Mouse (Mus musculus): ENCODE measurements around the gene Pigk.
A peak's percentile ranks its signal among the peaks of the same experiment; 100 is the strongest.

Pigk gene

DNA sequence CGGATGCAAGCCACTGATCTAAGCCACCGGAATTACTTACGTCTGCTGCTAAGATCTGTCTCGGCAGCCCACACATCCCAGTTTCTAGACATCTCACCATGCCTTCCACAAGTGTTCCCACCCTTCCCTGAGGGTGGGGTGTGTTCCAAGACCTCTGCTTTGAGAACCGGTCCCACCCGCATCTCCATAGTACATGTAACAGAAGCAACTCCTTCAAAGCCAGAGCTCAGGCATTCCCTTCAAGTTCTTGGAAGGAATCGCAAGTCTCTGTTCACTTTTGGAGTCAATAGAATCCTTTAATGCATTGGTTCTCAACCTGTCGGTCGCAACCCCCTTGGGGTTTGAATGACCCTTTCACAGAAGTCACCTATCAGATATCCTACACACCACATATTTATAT, 185.0 kb downstream of the Pigk start:
- DNase-seq (ENCODE audit: low spot score in 2 of 2) = no peak

DNA sequence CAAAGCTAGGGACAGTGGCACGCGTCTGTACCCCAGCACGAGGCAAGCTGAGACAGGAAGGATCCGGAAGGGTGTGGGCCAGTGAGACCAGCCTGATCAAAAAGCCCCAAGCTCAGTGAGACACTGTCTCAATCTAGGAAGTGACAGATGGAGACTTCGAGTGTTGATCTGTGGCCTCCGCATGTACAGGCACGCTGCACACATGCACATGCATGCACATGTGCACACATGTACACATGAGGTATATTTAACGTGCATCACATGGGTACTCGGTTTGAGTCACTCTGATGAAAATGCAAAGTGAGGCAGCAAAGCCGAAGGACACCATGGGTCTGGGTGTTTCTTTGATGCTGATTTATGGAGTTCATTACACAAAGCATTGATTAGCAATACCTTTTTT, 191.1 kb downstream of the Pigk start:
- no peak for DNase-seq (ENCODE audit: low spot score in 2 of 2)

DNA sequence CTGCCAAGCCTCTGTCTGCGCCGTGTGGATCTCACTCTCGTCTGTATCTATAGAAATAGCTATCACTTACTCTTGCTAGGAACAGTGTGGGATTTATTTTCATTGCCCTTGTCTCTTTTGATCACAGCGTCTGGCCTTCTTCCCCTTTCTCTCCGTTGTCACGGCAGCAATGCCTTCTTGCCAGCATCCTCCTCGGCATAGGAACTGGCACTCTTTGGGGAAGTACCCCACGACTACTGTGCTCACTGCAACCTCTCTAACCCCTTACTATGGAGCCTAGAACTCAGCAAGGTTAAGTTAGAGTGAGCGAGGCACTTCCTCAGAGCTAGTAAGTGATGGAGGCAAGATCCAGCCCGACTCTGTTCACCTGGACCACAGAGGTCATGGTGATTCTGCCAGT, 191.9 kb downstream of the Pigk start:
- DNase-seq (ENCODE audit: low spot score in 2 of 2) = no peak

DNA sequence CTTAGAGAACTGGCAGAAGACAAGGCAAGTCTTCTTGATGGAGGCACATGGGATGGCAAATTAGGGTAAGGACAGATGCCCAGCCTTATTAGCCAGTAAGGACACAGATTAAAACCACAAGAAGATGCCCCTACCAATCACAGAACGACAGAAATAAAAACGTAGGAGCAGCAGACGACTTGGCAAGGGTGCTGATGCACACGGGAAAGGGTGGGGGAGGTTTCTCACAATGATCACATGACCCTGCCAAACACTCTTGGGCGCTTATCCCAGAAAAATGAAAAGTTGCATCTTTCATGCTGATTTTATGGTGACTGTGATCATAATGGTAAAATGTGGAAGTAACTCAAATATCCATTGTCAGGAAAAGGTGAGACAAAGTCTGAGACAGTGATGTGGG, 193.2 kb downstream of the Pigk start:
- DNase-seq (ENCODE audit: low spot score in 2 of 2) = no peak

DNA sequence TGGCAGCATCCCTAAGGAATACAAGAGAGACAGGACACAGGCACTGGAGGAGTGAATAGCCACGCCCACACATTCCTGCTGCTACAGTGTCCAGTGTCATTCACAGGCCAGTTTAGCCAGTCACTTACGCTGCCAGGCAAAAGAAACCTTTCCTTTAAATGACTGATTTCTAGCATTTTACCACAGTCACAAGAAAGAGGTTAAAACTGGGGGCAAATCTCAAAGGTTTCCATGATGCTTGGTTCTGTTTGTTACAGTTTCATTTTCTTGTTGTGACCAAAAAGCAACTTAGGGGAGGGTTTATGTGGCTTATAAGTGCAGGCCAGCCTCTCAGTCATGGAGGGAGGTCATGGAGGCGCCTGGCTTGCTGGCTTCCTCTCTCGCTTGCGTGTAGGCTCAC, 193.8 kb downstream of the Pigk start:
- DNase-seq (ENCODE audit: low spot score in 2 of 2) = peak in 1 of 2 experiments; percentile 44

DNA sequence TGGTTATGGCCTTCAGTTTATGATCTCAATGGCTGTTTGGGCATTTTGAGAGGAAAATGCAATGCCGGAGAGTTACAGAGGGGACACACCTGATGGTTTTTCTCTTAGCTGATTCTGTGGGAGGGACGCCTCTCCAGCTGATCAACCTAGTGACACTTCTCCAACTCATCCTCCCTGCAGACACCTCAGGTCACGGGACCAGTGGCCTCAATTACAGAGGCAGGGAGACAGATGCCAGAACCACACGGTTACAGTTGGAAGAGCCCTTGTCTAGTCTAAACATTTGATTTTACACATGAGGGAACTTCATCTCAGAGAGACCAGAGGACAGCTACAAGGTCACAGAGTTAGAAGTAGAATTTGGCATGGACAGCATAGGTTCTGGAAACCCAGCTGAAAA, 197.7 kb downstream of the Pigk start:
- no peak for DNase-seq (ENCODE audit: low spot score in 2 of 2)

DNA sequence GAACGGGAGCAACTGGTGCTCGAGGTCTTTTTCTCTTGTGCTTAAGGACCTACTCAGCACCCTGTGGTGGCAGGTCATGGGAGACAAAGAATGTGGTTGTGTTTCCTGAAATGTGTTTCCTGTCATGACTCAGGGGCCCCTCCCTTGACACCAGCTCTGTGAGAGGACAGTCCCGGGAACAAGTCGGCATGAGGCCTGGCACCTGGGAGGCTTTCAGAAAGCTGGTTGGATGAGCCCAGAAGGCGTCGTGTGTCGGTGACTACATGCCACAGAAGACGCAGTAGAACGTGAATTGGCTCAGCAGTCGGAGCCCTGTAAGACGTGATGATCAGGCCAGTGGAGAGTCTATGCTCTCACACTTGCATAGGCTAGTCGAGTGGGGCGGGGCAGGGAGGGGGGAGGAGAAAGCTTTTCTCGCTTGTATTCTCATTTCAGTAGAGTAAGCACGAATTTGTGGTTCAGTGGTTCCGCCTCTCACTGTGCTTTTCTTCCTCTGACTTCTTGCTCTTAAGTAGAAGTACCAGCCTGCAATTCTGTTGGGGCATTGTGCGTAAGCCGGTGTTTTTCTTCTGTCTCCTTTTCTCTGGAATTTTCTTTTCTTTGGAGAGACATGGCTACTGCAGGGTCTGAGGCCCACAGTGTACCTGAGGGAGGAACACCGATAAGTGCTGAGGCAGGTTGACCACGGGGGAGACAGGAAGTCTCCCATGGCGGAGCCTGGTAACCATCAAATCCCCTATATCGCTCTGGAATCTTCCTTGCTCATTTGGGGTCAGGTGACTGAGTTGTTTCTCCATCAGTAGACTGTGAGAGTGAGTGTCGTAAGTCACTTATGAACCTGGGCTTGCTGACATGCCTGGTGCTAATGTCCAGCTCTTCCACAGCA, 198.6 kb downstream of the Pigk start:
- DNase-seq (ENCODE audit: low spot score in 2 of 2) = peak; percentile 81 to 82

DNA sequence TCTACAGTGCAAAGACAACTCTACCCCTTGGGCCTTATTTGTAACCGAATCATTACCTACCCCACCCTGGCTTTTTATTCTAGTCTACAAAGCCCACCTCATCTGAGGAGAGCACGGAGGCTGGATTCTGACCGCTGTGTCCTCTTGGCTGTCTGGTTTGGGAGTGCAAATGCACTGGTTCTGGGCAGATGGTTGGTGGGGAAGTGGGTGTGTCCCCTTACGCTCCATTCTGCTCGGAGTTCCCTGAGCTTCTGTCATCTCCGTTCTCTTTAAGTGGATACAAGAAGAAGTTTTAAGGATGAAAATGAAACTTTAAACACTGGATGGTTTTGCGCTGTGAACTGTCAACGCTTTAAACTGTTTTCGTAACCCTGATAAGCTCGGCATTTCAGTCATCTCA, 199.2 kb downstream of the Pigk start:
- DNase-seq (ENCODE audit: low spot score in 2 of 2) = no peak

DNA sequence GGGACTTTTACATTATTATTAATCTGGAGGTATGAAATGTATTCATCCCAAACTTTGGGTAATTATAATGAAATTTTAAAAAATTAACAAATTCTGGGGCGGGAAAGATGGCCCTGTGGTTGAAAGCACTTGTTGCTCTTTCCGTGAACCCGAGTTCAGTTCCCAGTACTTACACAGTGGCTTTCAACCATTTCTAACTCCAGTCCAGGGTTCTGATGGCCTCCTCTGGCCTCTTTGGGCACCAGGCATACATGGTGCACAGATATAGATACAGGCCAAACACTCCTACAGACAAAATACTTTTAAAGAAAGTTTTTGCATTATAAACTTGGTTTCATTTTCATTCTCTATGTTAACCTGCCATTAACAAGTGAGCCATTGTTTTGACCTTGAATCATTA, 199.7 kb downstream of the Pigk start:
- no peak for DNase-seq (ENCODE audit: low spot score in 2 of 2)

DNA sequence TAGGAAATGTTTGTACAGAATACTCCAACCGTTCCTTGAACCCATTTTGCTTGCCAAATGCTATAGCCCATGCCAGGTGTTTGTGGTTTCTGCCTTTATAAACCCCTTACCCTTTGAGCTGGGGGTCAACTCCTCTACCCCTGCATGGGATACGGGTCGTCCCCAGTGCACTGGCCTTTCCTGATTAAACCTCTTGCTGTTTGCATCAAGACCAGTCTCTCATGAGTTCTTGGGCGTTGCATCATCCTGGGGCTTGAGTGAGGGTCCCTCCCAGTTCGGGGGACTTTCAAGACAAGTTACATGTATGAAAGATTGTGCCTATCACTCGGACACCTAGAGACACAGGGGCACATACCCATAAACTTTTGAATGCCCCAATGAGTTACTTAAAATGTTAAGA, 200.5 kb downstream of the Pigk start:
- no peak for DNase-seq (ENCODE audit: low spot score in 2 of 2)

DNA sequence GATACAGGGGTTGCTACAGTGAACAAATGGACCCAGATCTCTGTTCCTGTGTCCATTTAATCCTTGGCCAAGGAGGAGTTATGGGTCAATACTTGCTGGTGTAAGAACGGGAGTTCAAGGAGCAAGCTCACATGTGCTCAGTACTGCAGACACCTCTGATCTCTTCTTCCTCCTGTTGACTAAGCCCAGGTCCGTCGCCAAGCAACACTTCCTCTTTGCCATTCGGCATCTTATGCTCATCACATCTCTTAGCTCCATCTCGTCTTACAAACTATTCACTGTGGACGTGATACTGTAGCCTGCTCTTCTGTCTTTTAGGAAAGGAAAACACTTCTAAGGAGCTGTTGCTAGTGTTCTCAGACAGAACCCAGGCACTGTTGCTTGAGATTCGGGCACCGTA, 203.7 kb downstream of the Pigk start:
- no peak for DNase-seq (ENCODE audit: low spot score in 2 of 2)

DNA sequence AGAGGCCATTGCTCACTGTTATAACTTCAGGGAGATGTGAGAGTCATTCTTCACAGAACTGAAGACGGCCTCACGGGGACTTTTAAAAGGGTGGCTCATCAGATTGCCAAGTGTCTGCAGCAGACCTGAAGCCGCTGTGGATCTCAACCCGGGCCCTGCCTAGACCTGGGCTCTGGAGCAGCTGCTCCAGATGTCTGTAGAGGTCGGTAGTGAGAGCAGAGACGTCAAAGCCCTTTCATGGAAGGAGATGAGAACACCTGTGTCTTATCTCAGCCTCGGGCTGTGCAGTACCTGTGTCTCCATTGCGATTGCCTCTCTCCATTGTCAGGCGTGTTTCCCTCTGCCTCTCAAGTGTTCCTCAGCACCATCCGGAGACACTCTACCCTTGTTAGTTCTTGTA, 205.2 kb downstream of the Pigk start:
- no peak for DNase-seq (ENCODE audit: low spot score in 2 of 2)

DNA sequence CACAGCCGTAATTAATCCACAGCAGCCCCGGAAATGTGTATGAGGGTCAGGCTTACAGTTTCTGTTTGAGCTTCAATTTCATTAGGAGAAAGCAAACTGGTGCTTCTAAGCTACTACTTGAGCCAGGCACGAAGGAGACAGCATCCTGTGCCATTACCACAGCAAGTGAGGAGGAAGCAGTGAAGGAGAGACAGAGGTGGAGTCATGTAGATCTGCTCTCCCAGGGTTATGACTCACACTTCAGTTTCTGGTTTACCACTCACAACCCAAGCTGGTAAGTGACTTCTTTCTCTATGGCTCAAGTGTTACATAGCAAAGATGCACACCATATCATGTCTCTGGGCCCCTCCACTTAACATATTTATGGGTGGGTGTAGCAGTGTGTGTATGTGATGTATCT, 206.5 kb downstream of the Pigk start:
- DNase-seq (ENCODE audit: low spot score in 2 of 2) = peak; percentile 39 to 51

DNA sequence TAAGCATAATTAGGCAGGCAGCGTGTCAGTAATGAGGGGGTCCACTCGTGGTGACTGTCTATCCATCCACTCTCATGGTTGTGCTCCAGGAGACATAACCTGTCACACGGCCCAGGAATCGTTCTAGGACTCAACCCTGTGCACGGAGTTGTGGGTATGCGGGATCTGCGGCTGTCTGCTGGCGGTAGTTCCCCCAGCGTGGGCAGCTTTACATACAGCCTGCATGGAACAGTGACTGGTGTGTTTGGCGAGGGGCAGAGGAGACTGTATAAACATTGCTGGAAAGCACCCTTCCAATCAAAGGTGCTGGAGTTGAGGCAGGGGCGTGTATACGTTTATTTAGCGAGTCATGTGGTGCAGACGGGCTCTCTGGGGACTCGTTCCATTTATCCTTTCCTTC, 209.6 kb downstream of the Pigk start:
- DNase-seq (ENCODE audit: low spot score in 2 of 2) = no peak

DNA sequence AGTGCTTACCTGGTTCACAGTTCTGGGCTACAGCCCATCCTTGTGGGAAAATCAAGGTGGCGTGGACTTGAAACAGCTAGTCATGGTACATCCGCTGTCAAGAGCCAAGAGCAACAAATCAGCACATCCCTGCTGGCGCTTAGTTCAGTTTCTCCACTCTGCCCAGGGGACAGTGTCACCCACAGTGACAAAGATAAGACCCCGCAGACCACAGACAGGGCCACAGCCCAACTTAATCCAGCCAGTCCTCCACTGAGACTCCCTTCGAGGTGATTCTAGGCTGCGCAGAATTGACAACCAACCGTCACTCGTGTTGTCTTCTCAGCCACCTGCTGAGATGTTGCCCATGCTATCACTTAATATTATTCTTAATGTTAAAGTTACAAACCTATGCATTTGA, 211.5 kb downstream of the Pigk start:
- no peak for DNase-seq (ENCODE audit: low spot score in 2 of 2)

DNA sequence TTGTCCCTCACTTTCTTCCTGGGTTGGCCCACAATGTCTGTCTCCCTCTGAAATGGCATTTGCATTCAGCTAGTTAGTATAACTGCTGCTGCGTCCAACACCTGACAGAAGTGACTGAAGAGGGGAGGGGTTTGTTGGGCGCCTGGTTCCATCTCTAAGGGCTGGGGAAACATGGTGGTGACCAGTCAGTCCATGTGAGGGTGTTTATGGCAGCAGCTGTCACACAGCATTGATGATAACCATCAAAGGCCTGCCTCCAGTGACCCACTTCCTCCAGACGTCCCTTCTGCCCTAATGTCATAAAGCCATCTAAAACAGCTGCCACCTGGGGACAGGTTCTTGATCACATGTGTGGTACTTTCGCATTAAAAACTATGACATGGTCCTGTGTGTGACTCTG, 212.3 kb downstream of the Pigk start:
- peak; percentile 38 to 55 for DNase-seq (ENCODE audit: low spot score in 2 of 2)

DNA sequence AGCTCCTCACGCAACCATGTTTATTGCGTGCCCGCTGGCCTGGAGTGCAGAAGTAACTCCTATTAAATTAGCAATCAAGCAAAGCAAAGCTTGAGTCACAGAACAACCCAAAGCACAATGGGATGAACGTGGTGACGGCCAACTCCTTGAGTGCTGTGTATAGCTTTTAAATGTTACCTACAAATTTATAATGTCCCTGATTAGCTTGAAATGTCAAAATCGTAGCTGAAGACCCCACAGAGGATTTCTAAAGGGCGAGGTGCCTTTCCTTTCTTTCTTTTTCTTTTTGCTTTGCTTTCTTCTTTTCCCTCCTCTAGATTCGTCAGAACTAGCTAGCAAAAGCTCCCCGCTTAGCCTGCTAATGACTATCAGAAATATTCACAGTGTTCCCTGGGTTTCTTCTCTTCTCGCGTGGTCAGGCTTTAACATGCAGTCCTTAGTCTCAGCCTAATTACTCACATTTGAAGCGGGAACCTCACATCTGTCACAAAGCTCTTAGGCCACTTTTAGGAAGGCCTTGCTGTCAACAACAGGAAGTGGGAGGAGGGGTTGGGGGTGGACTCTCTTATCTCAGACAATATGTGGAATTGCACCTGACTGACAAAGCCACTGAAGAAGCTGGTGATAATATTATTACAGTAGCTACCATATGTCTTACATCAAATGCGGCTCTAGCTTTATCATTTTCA, 214.5 kb downstream of the Pigk start:
- peak; percentile 42 to 51 for DNase-seq (ENCODE audit: low spot score in 2 of 2)

DNA sequence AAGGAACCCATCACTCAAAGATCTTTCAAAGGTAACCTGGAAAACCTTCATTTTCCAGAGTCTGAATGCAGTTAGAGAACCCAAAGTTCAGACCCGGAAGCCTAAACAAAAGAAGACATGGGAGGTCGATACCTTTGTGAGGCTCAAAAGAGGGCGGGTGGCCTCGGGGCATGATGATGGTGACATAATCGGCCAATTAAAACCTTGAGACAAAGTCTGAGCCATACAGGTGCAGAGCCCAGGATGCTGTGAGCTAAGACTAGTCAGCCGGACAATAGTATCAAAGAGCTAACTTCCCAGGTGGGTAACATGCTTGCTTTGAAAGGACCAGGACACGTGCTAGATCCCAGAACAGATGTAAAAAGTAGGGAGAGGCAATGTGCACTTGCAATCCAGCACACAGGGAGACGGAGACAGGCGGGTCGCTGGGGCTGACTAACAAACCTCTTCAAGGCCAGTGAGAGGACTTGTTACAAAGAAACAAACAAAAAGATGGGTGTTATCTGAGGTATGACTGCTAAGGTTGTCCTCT, 215.4 kb downstream of the Pigk start:
- no peak for DNase-seq (ENCODE audit: low spot score in 2 of 2)

DNA sequence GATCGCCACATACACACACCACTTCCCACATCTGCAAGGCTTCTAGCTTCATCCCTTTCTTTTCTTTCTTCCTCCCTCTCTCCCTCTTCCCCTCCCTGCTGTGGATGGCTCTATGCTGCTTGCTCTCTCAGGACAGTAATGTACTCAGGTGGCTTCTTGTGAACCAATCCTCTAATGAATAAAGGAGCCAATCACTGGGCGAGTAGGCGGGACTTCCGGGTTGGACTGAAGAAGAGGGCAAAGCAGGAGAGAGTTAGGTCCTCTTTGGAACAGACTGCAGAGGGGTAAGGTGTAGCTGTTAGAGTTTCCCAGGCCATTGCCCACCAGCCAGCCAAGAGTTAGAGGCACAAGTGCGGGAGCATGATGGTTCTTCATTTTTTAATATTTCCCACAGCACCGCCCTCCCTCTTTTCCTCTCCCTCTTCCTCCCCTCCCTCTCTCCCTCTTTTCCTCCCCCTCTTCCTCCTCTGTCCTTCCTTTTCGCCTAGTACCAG, 215.9 kb downstream of the Pigk start:
- no peak for DNase-seq (ENCODE audit: low spot score in 2 of 2)

DNA sequence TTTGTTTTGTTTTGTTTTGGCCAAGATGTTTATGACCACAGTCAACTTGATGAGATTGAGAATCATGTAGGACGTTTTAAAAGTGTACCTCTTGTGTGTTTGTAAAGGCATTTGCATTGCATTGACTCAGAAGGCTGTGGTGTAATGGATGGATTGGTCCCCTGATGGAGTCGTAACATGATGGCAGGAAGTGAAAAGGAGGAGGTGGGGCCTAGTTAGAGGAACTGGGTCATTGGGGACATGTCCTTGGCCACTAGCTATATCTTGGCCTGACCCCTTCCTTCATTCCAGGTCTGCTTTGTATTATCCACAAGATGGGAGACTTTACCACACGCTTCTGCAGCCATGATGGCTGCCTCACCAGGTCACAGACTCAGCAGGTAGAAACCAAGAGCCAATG, 217.5 kb downstream of the Pigk start:
- DNase-seq (ENCODE audit: low spot score in 2 of 2) = no peak

DNA sequence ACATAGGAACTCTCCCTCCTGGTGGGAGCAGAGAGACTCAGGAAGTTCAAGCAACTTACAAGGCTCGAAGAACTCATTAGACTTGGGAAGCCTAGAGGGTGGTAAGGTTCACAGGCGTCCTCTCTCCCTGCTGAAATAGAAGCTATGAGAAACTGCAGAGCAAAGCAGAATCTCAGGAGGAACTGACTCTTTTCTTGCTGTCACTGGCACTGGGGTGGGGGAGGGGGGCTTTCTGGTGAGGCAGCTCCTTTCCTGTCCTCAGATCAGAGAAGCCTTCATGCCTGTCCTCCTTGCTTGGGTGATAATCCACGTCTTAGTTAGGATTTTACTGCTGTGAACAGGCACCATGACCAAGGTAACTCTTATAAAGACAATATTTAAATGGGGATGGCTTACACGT, 218.2 kb downstream of the Pigk start:
- no peak for DNase-seq (ENCODE audit: low spot score in 2 of 2)

DNA sequence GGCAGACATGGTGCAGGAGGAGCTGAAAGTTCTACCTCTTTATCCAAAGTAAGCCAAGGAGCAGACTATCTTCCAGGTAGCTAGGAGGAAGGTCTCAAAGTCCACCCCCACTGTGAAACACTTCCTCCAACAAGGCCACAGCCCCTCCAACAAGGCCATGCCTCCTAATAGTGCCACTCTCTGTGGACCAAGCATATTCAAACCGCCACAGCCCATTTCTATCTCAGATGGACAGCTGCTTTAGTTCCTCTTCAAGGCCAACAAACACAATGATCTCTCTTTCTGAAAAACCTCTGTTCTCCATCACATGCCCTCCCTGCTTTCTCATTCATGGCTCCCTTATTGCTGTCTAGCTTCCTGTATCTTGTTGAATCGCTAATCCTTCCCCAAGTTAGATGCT, 218.6 kb downstream of the Pigk start:
- DNase-seq (ENCODE audit: low spot score in 2 of 2) = no peak

DNA sequence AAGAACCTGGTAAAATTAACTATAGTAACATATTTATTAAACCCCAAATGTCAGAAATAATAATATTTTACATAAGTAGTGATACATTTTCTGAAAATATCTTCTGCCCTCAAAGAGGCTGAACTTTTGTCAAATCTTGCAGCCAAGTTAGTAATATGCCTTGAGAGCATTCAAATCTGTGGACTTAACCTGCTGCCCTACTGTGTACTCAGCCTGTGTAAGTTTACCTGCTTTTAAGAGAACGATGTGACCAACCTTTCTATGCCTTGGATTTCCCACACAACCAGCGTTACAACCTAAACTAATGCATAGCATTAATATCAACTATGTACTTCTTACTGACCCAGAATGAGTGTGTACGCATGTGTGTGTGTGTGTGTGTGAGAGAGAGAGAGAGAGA, 219.8 kb downstream of the Pigk start:
- no peak for DNase-seq (ENCODE audit: low spot score in 2 of 2)
